Mouse (Mus musculus) kidney, postnatal 0 days (tissue): ENCODE results near the gene Lsr. TPM values are rescaled to one million over a fixed set of nuclear protein-coding genes. Genes with fewer than 3 reads are reported as not detected.

ENCODE experiments used
- ATAC-seq: fragments of 200-750 bp; cut with Nextera tagmentation; replicated peaks from 2 replicates; pipeline ENCODE4 v1.8.0; 2017; ENCODE audit warnings: low read depth, moderate number of reproducible peaks, moderate TSS enrichment, moderate library complexity; ENCODE audit not compliant: low FRiP score
- DNase-seq: peaks from one replicate; pipeline ENCODE4 v3.0.0-alpha.2; 2016; ENCODE audit warnings: low spot score
- H3K27ac ChIP-seq: fragments of 300-500 bp; sonication (generic); 2 replicates; pipeline ENCODE4 v1.5.1; 2014; ENCODE audit warnings: mild to moderate bottlenecking
- H3K27me3 ChIP-seq: fragments of 300-500 bp; sonication (generic); 2 replicates; pipeline ENCODE4 v1.6.1; 2014; ENCODE audit warnings: low read length, mixed read lengths; ENCODE audit not compliant: insufficient read depth
- H3K36me3 ChIP-seq: fragments of 300-500 bp; sonication (generic); 2 replicates; pipeline ENCODE4 v1.6.1; 2014; ENCODE audit warnings: low read length, mixed read lengths; ENCODE audit not compliant: insufficient read depth
- H3K4me1 ChIP-seq: fragments of 300-500 bp; sonication (generic); replicated peaks from 2 replicates; pipeline ENCODE4 v1.6.1; 2014; ENCODE audit warnings: antibody characterized with exemption, low read length, mixed read lengths; ENCODE audit not compliant: insufficient read depth
- H3K4me2 ChIP-seq: fragments of 300-500 bp; sonication (generic); 2 replicates; pipeline ENCODE4 v1.6.1; 2014; ENCODE audit warnings: mild to moderate bottlenecking, low read length, moderate library complexity, mixed read lengths
- H3K4me3 ChIP-seq: fragments of 300-500 bp; sonication (generic); replicated peaks from 2 replicates; pipeline ENCODE4 v1.5.1; 2014; ENCODE audit warnings: low read depth, low read length
- H3K9ac ChIP-seq: fragments of 300-500 bp; sonication (generic); 2 replicates; pipeline ENCODE4 v1.6.1; 2014; ENCODE audit warnings: low read depth, low read length
- H3K9me3 ChIP-seq: fragments of 300-500 bp; sonication (generic); replicated peaks from 2 replicates; pipeline ENCODE4 v1.6.1; 2016; ENCODE audit warnings: low read length, inconsistent platforms, mixed read lengths
- CTCF ChIP-seq: IDR thresholded peaks from 2 replicates; pipeline ENCODE4 v1.5.1; 2016; ENCODE audit warnings: antibody characterized with exemption, low read depth, mild to moderate bottlenecking, moderate library complexity
- WGBS: fragments of 180-500 bp; shearing (Covaris S2); extraction: QIAGEN DNeasy Blood & Tissue Kit; methylation state at CpG from one replicate; pipeline ENCODE4 v1.1.7; 2014; 5-methylcytosine and 5-hydroxymethylcytosine counted together
- polyA plus RNA-seq: library from polyadenylated mRNA; unstranded; fragments of >200 nt; fragmentation: Nextera tagmentation; extraction: Ambion mirVana; gene quantifications from 2 replicates; pipeline ENCODE4 v1.2.1, GENCODE M21; 2015

Gene Lsr
- polyA plus RNA-seq, 1 experiment from 2014 or later = 58.4 TPM

DNA sequence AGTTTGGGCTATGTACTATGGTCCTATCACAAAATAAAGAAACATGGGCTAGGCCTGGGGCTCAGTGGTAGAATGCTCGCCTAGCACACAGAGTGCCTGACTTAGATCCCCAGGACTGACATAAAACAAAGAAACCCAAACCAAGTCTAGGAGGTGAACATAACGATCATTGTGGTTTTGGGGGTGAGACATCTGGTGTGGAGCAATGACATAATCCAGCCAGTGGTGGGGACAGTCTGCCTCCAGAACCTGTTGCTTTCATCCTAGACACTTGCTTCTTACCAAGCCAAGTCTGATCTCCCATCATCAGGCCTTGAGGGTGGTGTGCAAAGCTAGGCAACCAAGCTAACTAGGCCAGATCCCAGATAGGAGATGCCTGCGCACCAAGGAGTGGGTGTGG lies 6.6 kb downstream of the Lsr start:
- Histone ChIP-seq H3K27me3 (no peaks in the 10 kb centered on the region), H3K9me3 (no peaks in the 10 kb centered on the region), H3K36me3 (no peaks in the 10 kb centered on the region), H3K27ac (no peak overlapping the region), H3K9ac (no peak overlapping the region), H3K4me3 (no peak overlapping the region), H3K4me2 (no peak overlapping the region), H3K4me1 (no peaks in the 10 kb centered on the region)
- no peak for DNase-seq
- no peak for TF ChIP-seq CTCF
- ATAC-seq = no peak
- 64% methylated on average over 3 of the region's 3 CpGs for WGBS

- Histone ChIP-seq H3K4me3 (no peak overlapping the region), H3K4me1 (no peaks in the 10 kb centered on the region), H3K36me3 (no peaks in the 10 kb centered on the region), H3K4me2 (no peak overlapping the region), H3K27me3 (no peaks in the 10 kb centered on the region), H3K9me3 (no peaks in the 10 kb centered on the region), H3K27ac (no peak overlapping the region), H3K9ac (no peak overlapping the region)
- DNase-seq (no peak), ATAC-seq (no peak)
- no peak for TF ChIP-seq CTCF
- WGBS = 71% methylated on average over 14 of the region's 14 CpGs
Observed at GRCm38 (mm10) chr7:30965677-30966076, 7.6 kb downstream of the Lsr start.

DNA sequence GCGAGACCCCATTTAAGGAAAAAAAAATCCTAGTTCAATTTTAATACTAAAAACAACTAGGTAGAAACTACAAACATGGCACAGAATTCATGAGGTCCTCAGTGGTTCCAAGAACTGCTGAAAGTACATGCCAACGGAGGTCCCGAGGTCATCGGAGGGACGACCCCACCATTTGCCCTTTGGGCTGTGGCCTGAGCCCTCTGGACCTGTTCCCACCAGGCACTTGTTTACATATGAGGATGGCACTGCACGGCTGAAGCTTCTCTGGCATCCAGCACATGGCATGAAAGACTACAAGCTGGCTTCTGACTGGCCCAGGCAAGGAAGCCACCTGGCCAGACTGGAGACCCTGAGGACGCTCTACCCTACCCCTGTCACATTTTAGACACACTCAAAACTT lies 8.9 kb downstream of the Lsr start:
- no peak overlapping the region for H3K27ac ChIP-seq
- H3K4me1 ChIP-seq = no peaks in the 10 kb centered on the region
- H3K9ac ChIP-seq = no peak overlapping the region
- DNase-seq (no peak), ATAC-seq (no peak)
- H3K36me3 ChIP-seq = no peaks in the 10 kb centered on the region
- WGBS = 82% methylated on average over 7 of the region's 7 CpGs
- H3K4me2 ChIP-seq = no peak overlapping the region
- no peak overlapping the region for H3K4me3 ChIP-seq
- H3K9me3 ChIP-seq = no peaks in the 10 kb centered on the region
- TF ChIP-seq CTCF = no peak
- no peaks in the 10 kb centered on the region for H3K27me3 ChIP-seq

GRCm38 (mm10) chr7:30962862-30963261 lies 10.4 kb downstream of the Lsr start:
- no peak overlapping the region for H3K27ac ChIP-seq
- H3K4me3 ChIP-seq = no peak overlapping the region
- H3K4me1 ChIP-seq = 0 out of 2 replicates have a peak, but pooled peaks cover 5% of the 10 kb centered on the region
- 91% methylated on average over 5 of the region's 5 CpGs for WGBS
- H3K36me3 ChIP-seq = no peaks in the 10 kb centered on the region
- no peak for ATAC-seq
- DNase-seq = no peak
- no peaks in the 10 kb centered on the region for H3K9me3 ChIP-seq
- H3K9ac ChIP-seq = no peak overlapping the region
- H3K4me2 ChIP-seq = no peak overlapping the region
- H3K27me3 ChIP-seq = no peaks in the 10 kb centered on the region
- TF ChIP-seq CTCF = no peak

GRCm38 (mm10) chr7:30959786-30960349 lies 13.4 kb downstream of the Lsr start:
- Histone ChIP-seq H3K4me1 (peaks cover 14% of the 10 kb centered on the region; the same call in 1 of the 2 replicates), H3K4me2 (no peak overlapping the region), H3K9ac (no peak overlapping the region), H3K36me3 (no peaks in the 10 kb centered on the region), H3K4me3 (no peak overlapping the region), H3K9me3 (no peaks in the 10 kb centered on the region), H3K27me3 (no peaks in the 10 kb centered on the region), H3K27ac (no peak overlapping the region)
- DNase-seq = no peak
- ATAC-seq = no peak
- WGBS = 89% methylated on average over 6 of the region's 6 CpGs
- no peak for TF ChIP-seq CTCF

GRCm38 (mm10) chr7:30958866-30959487 lies 14.3 kb downstream of the Lsr start:
- ATAC-seq (no peak), DNase-seq (no peak)
- H3K9ac ChIP-seq = no peak overlapping the region
- no peak overlapping the region for H3K4me3 ChIP-seq
- H3K4me2 ChIP-seq = no peak overlapping the region
- no peaks in the 10 kb centered on the region for H3K27me3 ChIP-seq
- H3K4me1 ChIP-seq = peaks cover 14% of the 10 kb centered on the region; the same call in 1 of the 2 replicates
- WGBS = 96% methylated on average over 9 of the region's 9 CpGs
- peaks cover 8% of the 10 kb centered on the region for H3K36me3 ChIP-seq
- no peak overlapping the region for H3K27ac ChIP-seq
- no peak for TF ChIP-seq CTCF
- no peaks in the 10 kb centered on the region for H3K9me3 ChIP-seq
